ENCODE assay signal across 8 mouse cellular contexts in genomic region chr5:116231841-116232643, GRCm38 (mm10). TPM values are rescaled to one million over a fixed set of nuclear protein-coding genes. Genes with fewer than 3 reads are reported as not detected.
DNase-seq lines count a peak whose midpoint lies in the region; ATAC-seq and TF ChIP-seq lines count a peak whose summit lies in the region.

No protein-coding gene starts in this region.

- no peaks in the 10 kb centered on the region for H3K36me3 ChIP-seq in E14TG2a.4 (ENCODE audit: insufficient read depth, low read length)
- no peaks in the 10 kb centered on the region for H3K36me3 ChIP-seq in heart, embryonic 10.5 days
- H3K36me3 ChIP-seq in liver, embryonic 14.5 days (replicated peaks; ENCODE audit: control insufficient read depth, insufficient read depth, low read depth): no peaks in the 10 kb centered on the region

- H3K9me3 ChIP-seq in E14TG2a.4 (ENCODE audit: low read length): no peaks in the 10 kb centered on the region
- no peaks in the 10 kb centered on the region for H3K9me3 ChIP-seq in heart, embryonic 10.5 days
- no peaks in the 10 kb centered on the region for H3K9me3 ChIP-seq in liver, embryonic 14.5 days (ENCODE audit: control insufficient read depth, low read length)

- 20% methylated on average over 19 of the region's 19 CpGs for WGBS in heart, embryonic 10.5 days
- WGBS in liver, embryonic 14.5 days (ENCODE audit: insufficient replicate concordance): 27% methylated on average over 19 of the region's 19 CpGs

- TF ChIP-seq EP300 in liver, embryonic 14.5 days (IDR thresholded peaks at IDR 0.05; ENCODE audit: low read depth): no peak

- no peak overlapping the region for H3K27ac ChIP-seq in heart, embryonic 10.5 days
- H3K27ac ChIP-seq in liver, embryonic 14.5 days: no peak overlapping the region

- peaks cover 12% of the 10 kb centered on the region; the same call in 1 of the 2 replicates for H3K27me3 ChIP-seq in E14TG2a.4 (ENCODE audit: insufficient read depth, low read length)
- peaks cover 23% of the 10 kb centered on the region; the same call in 1 of the 2 replicates for H3K27me3 ChIP-seq in heart, embryonic 10.5 days (ENCODE audit: insufficient read depth, poor library complexity, severe bottlenecking)
- no peaks in the 10 kb centered on the region for H3K27me3 ChIP-seq in liver, embryonic 14.5 days (ENCODE audit: control insufficient read depth, insufficient read depth, low read length)

- peak overlapping the region; percentile 58 for H3K4me3 ChIP-seq in E14TG2a.4 (replicated peaks; ENCODE audit: low read length)
- peak overlapping the region; percentile 31 for H3K4me3 ChIP-seq in heart, embryonic 10.5 days
- H3K4me3 ChIP-seq in liver, embryonic 14.5 days (ENCODE audit: insufficient read depth in 1 of 2, low read depth in 2 of 2, low read length in 2 of 2): no peak overlapping the region

- H3K9ac ChIP-seq in liver, embryonic 14.5 days (replicated peaks): no peak overlapping the region

- DNase-seq in adipocyte (ENCODE audit: low spot score): peak; percentile 35
- DNase-seq in embryo, embryonic 10 days (ENCODE audit: low spot score): peak; percentile 94
- peak; percentile 80 for DNase-seq in heart, embryonic 10.5 days (ENCODE audit: low spot score)
- peak; percentile 75 for DNase-seq in kidney, postnatal 10 days
- DNase-seq in liver, embryonic 14.5 days (ENCODE audit: low read depth in 3 of 3, low spot score in 3 of 3): no peak
- DNase-seq in retina, embryonic 14.5 days (ENCODE audit: low spot score): peak; percentile 96
- DNase-seq in spleen, postnatal 4 days (ENCODE audit: low spot score in 2 of 2): no peak

- no peak overlapping the region for H3K4me2 ChIP-seq in liver, embryonic 14.5 days (ENCODE audit: low read depth)

- no peak for ATAC-seq in liver, embryonic 14.5 days (ENCODE audit: insufficient read depth)

- peak; percentile 76 for TF ChIP-seq CTCF in E14TG2a.4 (conservative IDR thresholded peaks at IDR 0.05; ENCODE audit: low read length)
- peak; percentile 52 for TF ChIP-seq CTCF in liver, embryonic 14.5 days (IDR thresholded peaks at IDR 0.05; ENCODE audit: low read depth)

- H3K4me1 ChIP-seq in E14TG2a.4 (replicated peaks; ENCODE audit: low read depth, low read length): peaks cover 46% of the 10 kb centered on the region
- H3K4me1 ChIP-seq in heart, embryonic 10.5 days: peaks cover 3% of the 10 kb centered on the region; the same call in 1 of the 2 replicates
- no peaks in the 10 kb centered on the region for H3K4me1 ChIP-seq in liver, embryonic 14.5 days (replicated peaks; ENCODE audit: control insufficient read depth in 2 of 2, insufficient read depth in 2 of 2, low read length in 1 of 2)

RNA-seq across cellular contexts. Expression of gene Ccdc60, which starts 56.7 kb away (rescaled TPM):
- 0.67 and 0.78 TPM in 2 replicates for polyA plus RNA-seq in heart, embryonic 10.5 days (2016; fragmentation: Nextera tagmentation; extraction: Ambion mirVana)
- 0.01 TPM in 2 replicates for polyA plus RNA-seq in liver, embryonic 14.5 days (2012; rRNA removed)
- not detected in 2 replicates for polyA plus RNA-seq in liver, embryonic 14.5 days (2014; fragmentation: Nextera tagmentation; extraction: Ambion mirVana)

Comparison
In these comparisons a context has a peak if more than half of its experiments do, and no peak if none do; other contexts are left out.
1. H3K4me3 ChIP-seq: peak in E14TG2a.4 (single experiment) and heart, embryonic 10.5 days (single experiment); none in liver, embryonic 14.5 days (0 of 2).
2. DNase-seq: peak in adipocyte (single experiment), embryo, embryonic 10 days (single experiment), heart, embryonic 10.5 days (single experiment), kidney, postnatal 10 days (single experiment) and retina, embryonic 14.5 days (single experiment); none in liver, embryonic 14.5 days (0 of 3) and spleen, postnatal 4 days (0 of 2).